Mouse (Mus musculus) limb, embryonic 11.5 days (tissue): ENCODE measurements at regions not wholly inside any gene's neighbourhood (a gene's known extent, or its start where the extent isn't known, plus 50 kb on each side); places are given as distances from the start of the nearest gene placed in this dataset.

Experiments
- ATAC-seq: fragments of 200-750 bp; cut with Nextera tagmentation; 2 replicates; pipeline ENCODE4 v1.8.0; 2017; ENCODE audit warnings: low read depth; ENCODE audit not compliant: insufficient number of reproducible peaks, low FRiP score, low TSS enrichment
- DNase-seq: peaks from one replicate; pipeline ENCODE4 v3.0.0-alpha.2; 2015; ENCODE audit warnings: low spot score
- H3K27ac ChIP-seq: fragments of 300-500 bp; sonication (generic); replicated peaks from 2 replicates; pipeline ENCODE4 v1.5.1; 2014; ENCODE audit warnings: low read depth, mild to moderate bottlenecking, low read length
- H3K27me3 ChIP-seq: fragments of 300-500 bp; sonication (generic); 2 replicates; pipeline ENCODE4 v1.6.1; 2014; ENCODE audit warnings: mild to moderate bottlenecking, low read length, mixed read lengths; ENCODE audit not compliant: control insufficient read depth, insufficient read depth
- H3K36me3 ChIP-seq: fragments of 300-500 bp; sonication (generic); 2 replicates; pipeline ENCODE4 v1.6.1; 2014; ENCODE audit warnings: mild to moderate bottlenecking, low read length, moderate library complexity, mixed read lengths; ENCODE audit not compliant: control insufficient read depth, insufficient read depth
- H3K4me1 ChIP-seq: fragments of 300-500 bp; sonication (generic); 2 replicates; pipeline ENCODE4 v1.6.1; 2014; ENCODE audit warnings: low read length, mixed read lengths; ENCODE audit not compliant: control insufficient read depth, insufficient read depth
- H3K4me2 ChIP-seq: fragments of 300-500 bp; sonication (generic); 2 replicates; pipeline ENCODE4 v1.6.1; 2014; ENCODE audit warnings: low read depth, mild to moderate bottlenecking, moderate library complexity; ENCODE audit not compliant: severe bottlenecking
- H3K4me3 ChIP-seq: fragments of 300-500 bp; sonication (generic); 2 replicates; pipeline ENCODE4 v1.5.1; 2014; ENCODE audit warnings: low read depth, low read length
- H3K9ac ChIP-seq: fragments of 300-500 bp; sonication (generic); 2 replicates; pipeline ENCODE4 v1.6.1; 2014; ENCODE audit warnings: mild to moderate bottlenecking, low read length
- H3K9me3 ChIP-seq: fragments of 300-500 bp; sonication (generic); 2 replicates; pipeline ENCODE4 v1.6.1; 2016; ENCODE audit warnings: low read length; ENCODE audit not compliant: control insufficient read depth
- WGBS: fragments of 180-500 bp; shearing (Covaris S2); extraction: QIAGEN DNeasy Blood & Tissue Kit; methylation state at CpG from one replicate; pipeline ENCODE4 v1.1.7; 2014; 5-methylcytosine and 5-hydroxymethylcytosine counted together

GRCm38 (mm10) chr4:53987536-53987935, 161.7 kb downstream of the Tmem38b start:
- 82% methylated on average over 11 of the region's 11 CpGs for WGBS
- DNase-seq, result no peak
- Histone ChIP-seq H3K4me3 (no peak overlapping the region), H3K4me1 (no peaks in the 10 kb centered on the region), H3K4me2 (no peak overlapping the region), H3K27ac (no peak overlapping the region), H3K9me3 (no peaks in the 10 kb centered on the region), H3K36me3 (no peaks in the 10 kb centered on the region), H3K9ac (no peak overlapping the region), H3K27me3 (no peaks in the 10 kb centered on the region)
- no peak for ATAC-seq

DNA sequence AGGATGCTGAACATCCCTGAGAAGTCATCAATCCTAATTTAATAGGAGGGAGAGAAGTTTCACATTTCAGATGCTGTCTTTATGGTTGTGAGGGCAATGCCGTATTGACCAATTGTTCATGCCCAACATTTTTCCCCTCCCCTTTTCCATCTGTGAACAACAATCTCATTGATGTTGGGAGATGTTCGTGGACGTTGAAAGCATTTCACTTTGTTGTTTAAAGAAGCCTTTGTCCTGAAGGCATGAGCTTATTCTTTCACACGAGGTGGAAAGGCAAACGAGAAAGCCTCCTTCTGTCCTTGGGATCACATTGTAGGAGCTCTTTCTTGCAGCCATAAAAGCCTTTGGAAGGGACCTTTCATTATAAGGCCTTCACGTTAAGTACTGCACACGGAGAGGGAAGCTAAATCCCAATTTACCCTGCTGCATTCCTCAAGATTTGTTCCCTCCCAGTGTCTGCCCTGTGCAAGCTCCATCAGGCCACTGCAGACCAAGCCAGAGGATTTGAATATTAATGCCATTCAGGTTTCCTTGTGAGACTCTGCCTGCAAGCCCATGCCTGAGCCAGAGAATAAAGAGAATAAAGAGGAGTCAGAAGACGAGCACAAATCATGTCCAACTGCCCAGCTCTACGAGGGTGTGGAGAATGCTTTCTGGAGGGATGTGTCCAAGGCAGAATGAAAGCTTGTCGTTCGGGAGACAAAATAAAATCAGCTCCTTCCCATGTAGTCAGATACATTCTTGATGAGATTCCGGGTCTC, 195.4 kb downstream of the Tmem38b start:
- H3K9me3 ChIP-seq, result no peaks in the 10 kb centered on the region
- H3K9ac ChIP-seq, result no peak overlapping the region
- no peaks in the 10 kb centered on the region for H3K4me1 ChIP-seq
- H3K4me3 ChIP-seq, result no peak overlapping the region
- no peak overlapping the region for H3K4me2 ChIP-seq
- H3K36me3 ChIP-seq, result no peaks in the 10 kb centered on the region
- no peak overlapping the region for H3K27ac ChIP-seq
- WGBS, result 52% methylated on average over 12 of the region's 12 CpGs
- ATAC-seq (no peak), DNase-seq (no peak)
- no peaks in the 10 kb centered on the region for H3K27me3 ChIP-seq

DNA sequence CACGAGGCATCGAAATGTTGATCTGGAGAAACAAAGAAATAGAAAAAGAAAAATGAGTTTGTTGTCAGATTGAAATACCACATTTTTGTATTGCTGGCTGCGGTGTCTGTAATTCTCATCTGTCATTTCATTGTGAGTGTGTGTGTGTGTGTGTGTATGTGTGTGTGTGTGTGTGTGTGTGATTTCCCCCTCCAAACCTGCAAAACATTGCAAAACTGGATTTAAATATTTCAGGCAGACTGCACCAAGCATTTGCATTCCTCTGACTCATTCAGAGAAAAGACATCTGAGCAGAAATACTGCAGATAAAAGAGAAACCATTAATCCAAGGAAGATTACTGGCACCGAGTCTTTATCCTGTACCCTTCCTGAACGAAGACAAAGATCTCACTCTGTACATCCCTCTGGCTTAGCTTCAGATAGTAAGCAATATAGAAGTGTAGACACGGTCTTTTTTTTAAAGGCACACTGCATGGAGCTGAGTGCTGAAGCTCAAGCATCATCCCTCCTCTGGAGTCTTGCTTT, 196.1 kb downstream of the Tmem38b start:
- H3K27me3 ChIP-seq, result no peaks in the 10 kb centered on the region
- no peak overlapping the region for H3K9ac ChIP-seq
- no peak overlapping the region for H3K4me2 ChIP-seq
- H3K36me3 ChIP-seq, result no peaks in the 10 kb centered on the region
- H3K27ac ChIP-seq, result no peak overlapping the region
- DNase-seq, result no peak
- 72% methylated on average over 6 of the region's 6 CpGs for WGBS
- no peak for ATAC-seq
- no peak overlapping the region for H3K4me3 ChIP-seq
- no peaks in the 10 kb centered on the region for H3K4me1 ChIP-seq
- H3K9me3 ChIP-seq, result no peaks in the 10 kb centered on the region

- Histone ChIP-seq H3K4me1 (0 out of 2 replicates have a peak, but pooled peaks cover under 1% of the 10 kb centered on the region), H3K9me3 (no peaks in the 10 kb centered on the region), H3K36me3 (no peaks in the 10 kb centered on the region), H3K27ac (no peak overlapping the region), H3K27me3 (no peaks in the 10 kb centered on the region), H3K4me2 (no peak overlapping the region), H3K9ac (no peak overlapping the region), H3K4me3 (no peak overlapping the region)
- no peak for ATAC-seq
- 85% methylated on average over 3 of the region's 3 CpGs for WGBS
- DNase-seq, result no peak
Measured at GRCm38 (mm10) chr4:54026919-54027318, 201.1 kb downstream of the Tmem38b start.

GRCm38 (mm10) chr4:54027565-54028237, 201.9 kb downstream of the Tmem38b start:
- DNase-seq (no peak), ATAC-seq (no peak)
- Histone ChIP-seq H3K9me3 (no peaks in the 10 kb centered on the region), H3K4me3 (no peak overlapping the region), H3K4me1 (0 out of 2 replicates have a peak, but pooled peaks cover 3% of the 10 kb centered on the region), H3K4me2 (no peak overlapping the region), H3K27me3 (no peaks in the 10 kb centered on the region), H3K36me3 (no peaks in the 10 kb centered on the region), H3K9ac (no peak overlapping the region), H3K27ac (no peak overlapping the region)
- WGBS, result 54% methylated on average over 5 of the region's 5 CpGs

DNA sequence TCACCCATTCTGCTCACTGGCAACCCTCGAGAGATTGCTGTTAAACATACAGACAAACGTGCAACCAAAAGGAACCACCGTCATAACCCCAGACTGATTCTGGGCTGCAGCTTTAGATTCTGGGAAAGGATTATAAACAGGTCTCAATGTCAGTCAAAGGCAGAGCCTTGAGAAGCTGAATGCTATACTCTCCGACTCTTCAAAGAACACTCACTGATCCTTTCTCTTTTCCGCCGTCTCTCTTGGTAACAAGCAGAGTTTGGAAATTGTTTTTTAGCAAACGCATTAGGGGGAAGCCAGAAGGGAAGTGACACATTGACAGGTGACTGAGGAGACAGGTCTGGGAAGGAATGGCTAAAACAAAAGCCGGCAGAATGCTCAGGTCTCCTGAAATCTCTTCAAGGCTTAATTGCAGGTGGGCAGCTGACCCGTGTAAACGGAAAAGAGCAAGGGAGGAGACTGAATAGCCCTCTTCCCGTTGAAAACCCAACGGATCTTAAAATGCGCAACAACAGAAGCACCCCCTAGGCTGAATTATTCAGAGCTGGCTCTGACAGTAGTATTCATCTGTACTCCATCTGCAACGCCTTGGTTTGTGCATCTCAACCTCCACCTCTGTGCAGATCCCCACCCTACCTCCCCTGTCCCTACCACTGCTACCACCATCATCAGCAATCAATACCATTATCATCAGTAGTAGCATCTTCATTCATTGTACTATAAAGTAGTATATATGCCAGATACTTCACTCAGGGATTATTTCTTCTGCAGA, 219.6 kb downstream of the Tmem38b start:
- no peaks in the 10 kb centered on the region for H3K36me3 ChIP-seq
- no peak overlapping the region for H3K27ac ChIP-seq
- DNase-seq (no peak), ATAC-seq (no peak)
- no peaks in the 10 kb centered on the region for H3K27me3 ChIP-seq
- 72% methylated on average over 14 of the region's 14 CpGs for WGBS
- H3K9ac ChIP-seq, result no peak overlapping the region
- no peaks in the 10 kb centered on the region for H3K9me3 ChIP-seq
- H3K4me1 ChIP-seq, result no peaks in the 10 kb centered on the region
- no peak overlapping the region for H3K4me2 ChIP-seq
- no peak overlapping the region for H3K4me3 ChIP-seq

DNA sequence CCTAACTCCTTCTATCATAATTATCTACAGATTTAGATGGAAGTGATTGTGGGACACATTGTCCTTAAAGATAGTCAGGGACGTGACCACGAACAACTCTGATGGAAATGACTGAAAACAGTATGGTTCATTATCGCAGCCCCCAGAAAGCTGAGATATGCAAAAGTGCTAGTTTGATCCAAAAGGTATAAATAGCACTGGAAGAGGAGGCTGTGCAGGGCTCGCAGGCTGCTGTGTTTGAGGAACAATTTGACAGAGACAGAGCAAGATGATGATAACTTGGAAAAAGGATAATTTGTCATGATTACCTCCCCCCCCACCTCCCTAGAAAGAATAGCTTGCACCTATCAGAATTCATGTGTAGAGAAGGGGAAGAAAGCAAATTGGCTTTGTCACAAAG, 238.5 kb downstream of the Tmem38b start:
- Histone ChIP-seq H3K4me3 (no peak overlapping the region), H3K4me1 (no peaks in the 10 kb centered on the region), H3K4me2 (no peak overlapping the region), H3K27ac (no peak overlapping the region), H3K9me3 (no peaks in the 10 kb centered on the region), H3K9ac (no peak overlapping the region), H3K36me3 (no peaks in the 10 kb centered on the region), H3K27me3 (no peaks in the 10 kb centered on the region)
- ATAC-seq (no peak), DNase-seq (no peak)
- WGBS, result 97% methylated on average over 4 of the region's 4 CpGs

DNA sequence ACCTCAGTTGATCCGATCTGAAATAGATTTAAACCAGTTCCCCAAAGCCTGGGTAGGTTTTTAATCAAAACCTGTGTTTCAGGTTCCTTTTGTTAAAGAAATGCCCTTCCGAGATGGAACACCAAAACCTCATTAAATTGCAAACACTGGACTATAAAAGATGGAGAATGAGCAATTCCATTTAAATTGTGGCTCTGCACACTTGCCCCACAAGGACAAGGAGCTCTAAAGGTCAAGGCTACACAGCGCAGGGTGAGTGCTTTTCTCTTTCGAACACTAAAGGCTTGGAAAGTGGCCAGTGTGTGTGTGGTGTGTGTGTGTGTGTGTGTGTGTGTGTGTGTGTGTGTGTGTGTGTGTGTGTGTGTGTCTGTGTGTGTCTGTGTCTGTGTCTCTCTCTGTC, 246.1 kb downstream of the Tmem38b start:
- WGBS, result 71% methylated on average over 4 of the region's 4 CpGs
- ATAC-seq (no peak), DNase-seq (no peak)
- no peaks in the 10 kb centered on the region for H3K27me3 ChIP-seq
- H3K9me3 ChIP-seq, result no peaks in the 10 kb centered on the region
- no peak overlapping the region for H3K4me3 ChIP-seq
- no peak overlapping the region for H3K4me2 ChIP-seq
- H3K27ac ChIP-seq, result no peak overlapping the region
- H3K36me3 ChIP-seq, result no peaks in the 10 kb centered on the region
- no peaks in the 10 kb centered on the region for H3K4me1 ChIP-seq
- H3K9ac ChIP-seq, result no peak overlapping the region
